Mouse (Mus musculus): ENCODE data around the gene Lrig1.

- TF ChIP-seq ZNF384 (IDR thresholded peaks at IDR 0.05; ENCODE audit: low read depth, low read length), result no peak
- TF ChIP-seq ZC3H11A (IDR thresholded peaks at IDR 0.05; ENCODE audit: borderline replicate concordance, low read depth, low read length), result no peak
These were observed 100.9 kb downstream of the Lrig1 start for GRCm38 (mm10) chr6:94599016-94599415.

Data from ES-E14 (cell line).